ENCODE assay signal across 13 mouse cellular contexts in the genomic region with DNA sequence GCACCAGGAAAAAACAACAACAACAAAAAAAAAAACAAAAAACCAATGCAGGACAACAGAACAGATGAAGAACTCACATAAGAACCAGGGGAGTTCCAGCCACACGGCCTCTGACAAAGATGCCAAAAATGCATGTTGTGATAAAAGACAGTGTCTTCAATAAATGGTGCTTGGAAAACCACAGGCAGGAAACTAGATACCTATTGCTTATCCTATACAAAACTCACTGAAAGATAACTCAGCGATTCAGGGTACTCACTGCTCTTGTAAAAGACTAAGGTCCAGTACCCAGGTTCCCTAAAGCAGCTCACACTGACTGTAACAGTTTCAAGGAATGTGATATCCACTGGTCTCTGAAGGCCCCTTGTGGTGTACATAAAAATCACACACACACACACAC. TPM values are rescaled to one million over a fixed set of nuclear protein-coding genes. Genes with fewer than 3 reads are reported as not detected.
DNase-seq lines count a peak whose midpoint lies in the region; TF ChIP-seq lines count a peak whose summit lies in the region.
"Had no signal": no experiment of that assay in that cellular context is flagged by ENCODE, and none has a peak within 500 bp of the region (broad histone marks: within the 10 kb centered on the region; RNA-seq: fewer than 3 reads in every experiment).

No protein-coding gene starts in this region.

- H3K79me2 ChIP-seq in MEL (ENCODE audit: control insufficient read depth, insufficient read depth, low read length, poor library complexity), result peaks cover 1% of the 10 kb centered on the region; the same call in 1 of the 2 replicates

- TF ChIP-seq EP300 in MEL (IDR thresholded peaks at IDR 0.05; ENCODE audit: low read depth in 1 of 2, low read length in 2 of 2), result peak; percentile 67 to 68; a peak in 3 of 4 replicates

- peak; percentile 54 for DNase-seq in MEL (ENCODE audit: low read depth, low spot score)
- DNase-seq in MN1 (ENCODE audit: low spot score), result peak; percentile 40
- no peak for DNase-seq in cerebellum, adult 11 months
- DNase-seq in lung, postnatal 10 days, result no peak
- DNase-seq: B cell, adult 2 months; cerebellum, adult 11-12 months; cerebellum, adult 18-20 months; cerebellum, adult 2 months; cerebellum, adult 8-10 months; cerebellum, adult 9-10 months had no signal

- H3K4me1 ChIP-seq in MEL (ENCODE audit: control insufficient read depth in 1 of 2, insufficient read depth in 2 of 2, low read length in 2 of 2), result peaks cover 9 to 28% of the 10 kb centered on the region in 2 experiments

- H3K36me3 ChIP-seq in MEL (ENCODE audit: control insufficient read depth in 1 of 2, insufficient read depth in 2 of 2, low read length in 2 of 2), result peaks cover 0 to 26% of the 10 kb centered on the region in 2 experiments; a peak in 2 of 4 replicates
- H3K36me3 ChIP-seq: G1E had no signal

- no peak overlapping the region for H3K9ac ChIP-seq in MEL (ENCODE audit: control insufficient read depth, low read depth, low read length, poor library complexity, severe bottlenecking)

- H3K27me3 ChIP-seq in MEL (ENCODE audit: control insufficient read depth in 1 of 2, insufficient read depth in 2 of 2, low read length in 2 of 2), result no peaks in the 10 kb centered on the region
- H3K27me3 ChIP-seq: CH12.LX, Patski had no signal

- no peaks in the 10 kb centered on the region for H3K9me3 ChIP-seq in MEL (replicated peaks; ENCODE audit: insufficient read depth, low read length)
- H3K9me3 ChIP-seq: G1E had no signal

- no peak overlapping the region for H3K4me3 ChIP-seq in MEL (ENCODE audit: control insufficient read depth in 1 of 2, insufficient read depth in 1 of 2, low read depth in 2 of 2, low read length in 2 of 2)

- no peak; a peak in 1 of 6 replicates for TF ChIP-seq CTCF in MEL (IDR thresholded peaks at IDR 0.05 in 2 of 3, conservative IDR thresholded peaks at IDR 0.05 in 1 of 3; ENCODE audit: control insufficient read depth in 1 of 3, insufficient read depth in 1 of 3, low read depth in 2 of 3, low read length in 3 of 3, poor library complexity in 1 of 3, severe bottlenecking in 1 of 3)

- no peak for TF ChIP-seq RAD21 in MEL (IDR thresholded peaks at IDR 0.05; ENCODE audit: low read depth, low read length)

- no peak for TF ChIP-seq POLR2A in MEL (IDR thresholded peaks at IDR 0.05; ENCODE audit: control insufficient read depth in 1 of 2, insufficient read depth in 1 of 2, low read depth in 1 of 2, low read length in 2 of 2, poor library complexity in 1 of 2)

- no peak overlapping the region for H3K27ac ChIP-seq in MEL (ENCODE audit: control insufficient read depth, low read depth, low read length)

TF ChIP-seq in MEL, 35 proteins besides CTCF, POLR2A, EP300 and RAD21:
- no peak for TF ChIP-seq E2F4 (IDR thresholded peaks at IDR 0.05; ENCODE audit: borderline replicate concordance, low read depth, low read length)
- TF ChIP-seq TBP (IDR thresholded peaks at IDR 0.05; ENCODE audit: low read depth, low read length), result no peak
- peak; percentile 73 for TF ChIP-seq RCOR1 (IDR thresholded peaks at IDR 0.05; ENCODE audit: low read depth, low read length)
- TF ChIP-seq ZNF384 (IDR thresholded peaks at IDR 0.05; ENCODE audit: low read depth, low read length), result 0 out of 2 replicates have a peak, but pooled peaks have one; percentile 8
- TF ChIP-seq GATA1 (IDR thresholded peaks at IDR 0.05; ENCODE audit: low read depth, low read length), result peak; percentile 73
- TF ChIP-seq UBTF (IDR thresholded peaks at IDR 0.05; ENCODE audit: borderline replicate concordance, insufficient read depth, low read depth, low read length), result no peak
- no peak for TF ChIP-seq NRF1 (IDR thresholded peaks at IDR 0.05; ENCODE audit: insufficient read depth, low read depth, low read length, poor library complexity, severe bottlenecking)
- no peak for TF ChIP-seq POLR2AphosphoS5 (IDR thresholded peaks at IDR 0.05; ENCODE audit: borderline replicate concordance, low read depth, low read length)
- TF ChIP-seq HCFC1 (IDR thresholded peaks at IDR 0.05; ENCODE audit: low read depth, low read length), result no peak
- no peak for TF ChIP-seq MAZ (IDR thresholded peaks at IDR 0.05; ENCODE audit: low read depth, low read length)
- TF ChIP-seq JUND (IDR thresholded peaks at IDR 0.05; ENCODE audit: low read depth, low read length), result no peak
- TF ChIP-seq MAFK (IDR thresholded peaks at IDR 0.05; ENCODE audit: borderline replicate concordance, low read depth, low read length), result no peak
- TF ChIP-seq ELF1 (IDR thresholded peaks at IDR 0.05; ENCODE audit: low read depth, low read length), result no peak
- TF ChIP-seq ZC3H11A (IDR thresholded peaks at IDR 0.05; ENCODE audit: low read depth, low read length), result no peak
- TF ChIP-seq ZKSCAN1 (IDR thresholded peaks at IDR 0.05; ENCODE audit: low read depth, low read length), result no peak
- peak; percentile 66 for TF ChIP-seq TCF12 (IDR thresholded peaks at IDR 0.05; ENCODE audit: low read depth, low read length)
- no peak for TF ChIP-seq MAX (IDR thresholded peaks at IDR 0.05; ENCODE audit: low read length)
- peak; percentile 24; the same call in 1 of the 2 replicates for TF ChIP-seq MXI1 (IDR thresholded peaks at IDR 0.05; ENCODE audit: low read depth, low read length)
- TF ChIP-seq TAL1 (IDR thresholded peaks at IDR 0.05; ENCODE audit: low read length), result no peak
- no peak for TF ChIP-seq USF2 (IDR thresholded peaks at IDR 0.05; ENCODE audit: borderline replicate concordance in 1 of 2, insufficient read depth in 1 of 2, low read depth in 1 of 2, low read length in 2 of 2)
- TF ChIP-seq CHD1 (IDR thresholded peaks at IDR 0.05; ENCODE audit: low read depth, low read length), result no peak
- TF ChIP-seq MEF2A (IDR thresholded peaks at IDR 0.05; ENCODE audit: extremely low read depth, insufficient replicate concordance, low read depth, low read length, poor library complexity, severe bottlenecking), result no peak
- TF ChIP-seq GABPA (IDR thresholded peaks at IDR 0.05; ENCODE audit: low read depth, low read length), result no peak
- no peak for TF ChIP-seq CHD2 (IDR thresholded peaks at IDR 0.05; ENCODE audit: low read length)
- no peak for TF ChIP-seq POLR2AphosphoS2 (IDR thresholded peaks at IDR 0.05; ENCODE audit: low read length)
- no peak for TF ChIP-seq BHLHE40 (IDR thresholded peaks at IDR 0.05; ENCODE audit: borderline replicate concordance, low read depth, low read length)
- no peak for TF ChIP-seq USF1 (IDR thresholded peaks at IDR 0.05; ENCODE audit: low read depth, low read length)
- peak; percentile 79 for TF ChIP-seq ETS1 (IDR thresholded peaks at IDR 0.05; ENCODE audit: low read depth, low read length)
- TF ChIP-seq ZMIZ1 (IDR thresholded peaks at IDR 0.05; ENCODE audit: low read depth, low read length), result no peak
- peak; percentile 60 for TF ChIP-seq SIN3A (IDR thresholded peaks at IDR 0.05; ENCODE audit: low read length)
- TF ChIP-seq MYC (IDR thresholded peaks at IDR 0.05; ENCODE audit: low read depth, low read length), result 0 out of 2 replicates have a peak, but pooled peaks have one; percentile 19
- TF ChIP-seq SMC3 (IDR thresholded peaks at IDR 0.05; ENCODE audit: low read depth, low read length), result no peak

RNA-seq across cellular contexts. Expression of gene Ano6, which starts 20.3 kb away (rescaled TPM):
- total RNA-seq in MEL (2012; rRNA removed), result 66.6 and 69.4 TPM in 2 replicates
- 10 to 100 TPM; 54.8 to 61.4 TPM for polyA plus RNA-seq in MEL (2012; ENCODE audit: insufficient read depth in 1 of 2, insufficient read length in 2 of 2, low read depth in 1 of 2, low replicate concordance in 2 of 2, missing spikeins in 1 of 2)

Comparison
In these comparisons a context has a peak if more than half of its experiments do, and no peak if none do; other contexts are left out.
1. DNase-seq: peak in MEL (single experiment) and MN1 (single experiment); none in cerebellum, adult 11 months (single experiment) and lung, postnatal 10 days (single experiment).